Mouse (Mus musculus): Measurements from ENCODE around the gene Gna12.

The Gna12 gene

DNA sequence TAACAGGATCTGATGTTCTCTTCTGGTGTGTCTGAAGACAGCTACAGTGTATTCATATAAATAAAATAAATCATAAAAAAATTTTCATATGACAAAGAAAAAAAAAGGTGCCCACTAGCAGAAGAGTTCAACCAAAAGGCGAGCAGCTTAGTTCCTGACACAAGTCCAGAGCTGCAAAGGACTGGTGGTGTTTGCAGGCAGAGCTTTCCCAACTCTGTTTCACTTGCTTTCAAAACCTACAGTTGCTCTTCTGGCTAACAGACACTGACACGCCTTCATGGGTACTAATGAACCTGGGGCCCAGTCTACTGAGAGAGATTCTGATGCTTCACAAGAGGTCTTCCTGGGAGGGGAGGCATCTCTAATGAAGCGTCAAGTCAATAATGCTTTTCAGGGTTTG is 34.2 kb downstream of the Gna12 start:
- no peak for DNase-seq (ENCODE audit: low read depth, low spot score)

DNA sequence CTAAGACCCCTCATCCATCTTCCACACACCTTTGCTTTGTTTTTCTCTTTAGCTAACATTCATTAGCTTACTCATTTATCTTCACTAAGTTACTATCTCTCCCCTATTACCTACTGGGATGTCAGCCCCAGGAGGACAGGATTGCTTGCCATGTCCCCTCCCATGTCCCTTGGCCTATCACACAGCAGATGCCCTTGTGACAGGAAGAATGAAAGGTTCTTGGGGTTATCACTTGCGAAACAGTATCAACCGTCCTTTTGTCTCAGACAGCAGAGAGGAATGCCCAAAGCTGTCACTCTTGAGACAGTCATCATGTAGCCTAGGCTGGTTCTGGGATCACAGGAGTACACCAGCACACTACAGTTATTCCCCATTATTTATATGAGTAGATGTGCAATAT is 35.1 kb downstream of the Gna12 start:
- DNase-seq (ENCODE audit: low read depth, low spot score), result no peak

GRCm38 (mm10) chr5:140794753-140795152 is 35.5 kb downstream of the Gna12 start:
- DNase-seq (ENCODE audit: low read depth, low spot score), result no peak

GRCm38 (mm10) chr5:140792233-140792632 is 38.0 kb downstream of the Gna12 start:
- DNase-seq (ENCODE audit: low read depth, low spot score), result no peak

DNA sequence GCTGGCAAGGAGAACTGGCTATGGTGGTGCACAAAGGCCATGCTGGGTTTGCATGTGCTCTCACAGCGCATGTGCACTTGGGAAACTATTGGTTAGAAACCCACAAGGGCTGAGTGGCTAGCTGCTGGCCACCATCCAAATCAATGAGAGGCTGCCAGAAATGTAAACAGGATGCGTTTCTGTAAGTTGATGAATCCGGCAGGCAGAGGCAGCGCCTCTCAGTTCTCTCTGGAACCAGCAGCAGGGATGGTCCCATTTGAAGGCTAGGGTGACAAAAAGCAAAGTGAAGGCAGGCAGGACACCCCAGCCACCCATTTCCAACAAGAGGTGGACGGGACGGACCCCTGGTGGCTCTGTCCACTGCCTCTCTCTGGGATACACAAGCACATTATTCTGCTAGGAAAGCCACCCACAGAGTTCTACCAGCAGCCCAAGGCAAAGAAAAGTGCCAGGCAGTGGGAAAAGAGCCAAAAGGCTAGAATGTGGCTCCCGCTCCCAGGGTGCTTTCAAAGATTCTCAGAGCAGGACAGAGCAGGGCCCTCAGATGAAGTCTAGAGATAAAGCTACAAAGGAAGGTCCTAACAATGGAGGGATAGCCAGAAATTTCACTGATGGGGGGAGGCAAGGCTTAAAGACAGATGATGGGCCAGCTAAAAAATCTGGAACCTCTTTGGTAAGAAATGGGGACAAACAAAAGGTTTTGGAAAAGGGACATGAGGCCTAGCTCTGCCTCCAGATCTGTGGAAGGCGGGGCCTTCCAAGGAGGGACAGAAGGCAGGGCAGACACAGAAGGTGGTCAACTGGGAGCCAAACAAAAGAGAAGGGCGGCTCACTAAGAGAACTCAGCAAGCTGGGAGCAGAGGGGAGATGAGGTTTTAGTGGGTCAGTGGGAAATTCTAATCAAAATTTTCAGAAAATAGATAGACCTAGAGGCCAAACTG is 39.0 kb downstream of the Gna12 start:
- peak; percentile 75 for DNase-seq (ENCODE audit: low read depth, low spot score)

DNA sequence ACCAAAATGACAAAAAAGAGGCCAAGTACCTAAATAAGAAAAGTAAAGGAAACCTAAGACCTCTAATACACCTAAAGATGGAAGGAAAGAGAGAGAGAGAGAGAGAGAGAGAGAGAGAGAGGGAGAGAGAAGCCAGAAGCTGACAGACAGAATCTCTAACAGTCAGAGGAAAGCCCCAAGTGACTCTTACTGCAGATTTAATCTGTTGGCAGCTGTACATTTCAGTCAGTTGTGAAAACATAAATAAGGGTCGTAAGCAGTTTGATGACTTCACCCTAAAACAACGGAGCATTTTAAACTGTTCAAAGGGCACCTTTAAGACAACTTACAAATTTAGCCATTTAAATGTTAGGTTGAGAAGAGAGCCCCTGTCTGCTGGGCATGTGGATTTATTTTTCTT is 39.8 kb downstream of the Gna12 start:
- no peak for DNase-seq (ENCODE audit: low read depth, low spot score)

- DNase-seq (ENCODE audit: low read depth, low spot score), result no peak
Measured at GRCm38 (mm10) chr5:140789561-140789960, 40.7 kb downstream of the Gna12 start.

- no peak for DNase-seq (ENCODE audit: low read depth, low spot score)
Measured at GRCm38 (mm10) chr5:140785240-140785872, 44.9 kb downstream of the Gna12 start.

- no peak for DNase-seq (ENCODE audit: low read depth, low spot score)
Measured at GRCm38 (mm10) chr5:140784288-140784687, 45.9 kb downstream of the Gna12 start.

- DNase-seq (ENCODE audit: low read depth, low spot score), result no peak
Measured at GRCm38 (mm10) chr5:140783577-140783976, 46.7 kb downstream of the Gna12 start.

DNA sequence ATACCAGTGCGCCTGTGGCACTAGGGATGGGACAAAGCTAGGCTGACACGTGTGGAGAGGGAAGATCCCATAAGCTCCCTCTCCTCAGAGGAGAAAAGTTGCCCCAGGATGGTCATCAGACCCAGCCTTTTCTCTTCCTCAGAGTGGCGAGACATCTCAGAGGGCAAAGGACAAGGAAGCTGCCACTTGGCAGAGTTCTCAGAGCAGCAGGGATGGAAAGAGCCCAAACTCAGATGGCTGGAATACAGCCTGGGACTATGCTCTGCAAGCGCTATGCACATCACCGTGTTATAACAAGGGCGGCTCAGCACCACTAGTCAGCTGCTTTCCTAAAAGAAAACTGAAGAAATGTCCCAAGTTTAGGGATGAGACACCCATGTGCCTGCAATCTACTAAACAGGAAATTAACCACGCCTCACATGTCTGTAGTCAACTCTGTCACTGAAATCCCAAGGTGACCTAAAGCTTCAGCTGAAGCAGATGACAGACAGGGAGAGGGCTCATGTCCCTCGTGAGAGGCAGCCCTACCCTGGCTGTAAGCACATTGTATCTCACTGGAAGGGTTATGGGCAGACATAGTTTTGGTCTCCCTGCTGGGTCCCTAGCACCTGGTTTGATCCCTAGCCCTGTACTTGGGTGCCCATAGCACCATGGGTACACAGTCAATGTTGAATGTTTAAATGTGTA is 48.2 kb downstream of the Gna12 start:
- no peak for DNase-seq (ENCODE audit: low read depth, low spot score)

GRCm38 (mm10) chr5:140781122-140781521 is 49.1 kb downstream of the Gna12 start:
- DNase-seq (ENCODE audit: low read depth, low spot score), result no peak

DNA sequence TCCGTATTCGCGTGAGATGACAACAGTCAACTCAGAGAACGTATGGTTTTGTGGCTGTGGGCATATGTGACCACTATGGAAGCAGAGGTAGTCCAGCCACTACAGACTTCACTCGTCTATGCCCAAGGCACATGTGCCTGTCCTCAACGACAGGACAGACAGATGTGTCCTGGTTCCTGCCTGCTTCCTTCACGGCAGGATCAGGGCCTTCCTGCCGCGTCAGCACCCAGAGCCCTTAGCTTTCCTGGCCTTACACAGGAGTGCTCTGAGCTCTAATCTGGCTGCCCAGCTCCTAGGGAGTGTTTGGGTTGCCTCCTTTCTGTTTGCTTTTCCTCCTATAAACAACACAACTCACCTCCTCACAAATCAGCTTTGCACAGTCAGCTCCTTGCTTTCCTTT is 53.3 kb downstream of the Gna12 start:
- no peak for DNase-seq (ENCODE audit: low read depth, low spot score)

- no peak for DNase-seq (ENCODE audit: low read depth, low spot score)
Measured at GRCm38 (mm10) chr5:140775111-140775510, 55.1 kb downstream of the Gna12 start.

- no peak for DNase-seq (ENCODE audit: low read depth, low spot score)
Measured at GRCm38 (mm10) chr5:140772158-140772557, 58.1 kb downstream of the Gna12 start.

GRCm38 (mm10) chr5:140771612-140772011 is 58.6 kb downstream of the Gna12 start:
- DNase-seq (ENCODE audit: low read depth, low spot score), result no peak

- peak; percentile 97 for DNase-seq (ENCODE audit: low read depth, low spot score)
Measured at GRCm38 (mm10) chr5:140768333-140768732, 61.9 kb downstream of the Gna12 start.

- peak; percentile 96 for DNase-seq (ENCODE audit: low read depth, low spot score)
Measured at GRCm38 (mm10) chr5:140767704-140768141, 62.5 kb downstream of the Gna12 start.

DNA sequence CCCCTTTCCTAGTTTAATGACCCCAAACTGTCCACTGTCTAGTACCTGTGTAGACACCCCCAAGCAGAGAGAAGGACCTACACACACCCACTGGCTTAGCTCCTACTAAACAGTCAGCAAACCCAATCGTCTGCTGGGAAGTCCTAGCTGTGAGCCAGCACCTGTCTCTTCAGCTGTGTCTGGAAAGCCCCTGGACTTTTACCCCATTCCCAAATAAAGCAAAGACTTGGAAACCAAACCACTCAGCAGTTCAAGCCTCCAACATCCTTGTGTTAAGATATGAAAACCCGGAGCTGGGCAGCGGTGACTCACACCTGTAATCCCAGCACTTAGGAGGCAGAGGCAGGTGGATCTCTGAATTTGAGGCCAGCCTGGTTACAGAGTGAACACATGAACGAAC is 63.7 kb downstream of the Gna12 start:
- DNase-seq (ENCODE audit: low read depth, low spot score), result no peak

- peak; percentile 60 for DNase-seq (ENCODE audit: low read depth, low spot score)
Measured at GRCm38 (mm10) chr5:140764921-140765613, 65.2 kb downstream of the Gna12 start.

GRCm38 (mm10) chr5:140762540-140762939 is 67.7 kb downstream of the Gna12 start:
- DNase-seq (ENCODE audit: low read depth, low spot score), result no peak

DNA sequence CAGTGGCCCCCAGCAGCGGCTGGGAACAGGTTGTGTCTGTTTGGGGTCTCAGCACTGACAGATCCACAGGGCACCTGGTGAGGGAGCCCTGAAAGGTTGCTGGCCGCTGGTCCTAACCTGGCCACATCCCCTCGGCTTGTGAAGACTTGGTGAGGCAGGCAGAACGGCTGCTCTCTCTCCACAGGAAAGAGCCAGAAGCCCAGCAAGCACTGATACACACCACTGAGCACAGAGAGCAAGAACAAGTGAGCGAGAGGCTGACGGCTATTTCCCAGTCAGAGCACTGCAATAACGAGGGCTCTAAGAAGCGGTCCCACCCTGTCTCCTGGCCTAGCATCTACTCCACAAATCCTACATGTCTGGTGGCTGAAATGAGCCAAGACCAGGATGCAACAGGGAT is 71.4 kb downstream of the Gna12 start:
- no peak for DNase-seq (ENCODE audit: low read depth, low spot score)
